ENCODE assay signal across 1 mouse cellular context in genomic region chr12:44209824-44210752, GRCm38 (mm10).
TF ChIP-seq lines count a peak whose summit lies in the region.

TSS of gene Dnajb9 (minus strand) at chr12:44210326.

TF ChIP-seq in CH12.LX, 34 proteins besides CTCF, POLR2A, EP300 and RAD21 (continued from another document):
- TF ChIP-seq MAFK (IDR thresholded peaks at IDR 0.05; ENCODE audit: insufficient replicate concordance, low read length) (no peak), PAX5 (IDR thresholded peaks at IDR 0.05; ENCODE audit: low read length) (no peak), NRF1 (IDR thresholded peaks at IDR 0.05; ENCODE audit: low read depth, low read length) (peak; percentile 92), ETS1 (conservative IDR thresholded peaks at IDR 0.05; ENCODE audit: low read depth, low read length) (no peak), JUN (IDR thresholded peaks at IDR 0.05; ENCODE audit: insufficient read depth, low read depth, low read length) (no peak), SIN3A (IDR thresholded peaks at IDR 0.05; ENCODE audit: low read length) (peak; percentile 99), ZKSCAN1 (IDR thresholded peaks at IDR 0.05; ENCODE audit: borderline replicate concordance, low read depth, low read length) (no peak), CHD2 (IDR thresholded peaks at IDR 0.05; ENCODE audit: low read length) (no peak)
